Mouse (Mus musculus) hindbrain, embryonic 12.5 days (tissue): ENCODE measurements at regions not wholly inside any gene's neighbourhood (a gene's known extent, or its start where the extent isn't known, plus 50 kb on each side); places are given as distances from the start of the nearest gene placed in this dataset.

Experiments used
- ATAC-seq: fragments of 200-750 bp; cut with Nextera tagmentation; 2 replicates; pipeline ENCODE4 v1.8.0; 2017; ENCODE audit warnings: moderate TSS enrichment; ENCODE audit not compliant: low FRiP score
- H3K27ac ChIP-seq: fragments of 300-500 bp; sonication (generic); 2 replicates; pipeline ENCODE4 v1.5.1; 2016; ENCODE audit warnings: mild to moderate bottlenecking
- H3K27me3 ChIP-seq: fragments of 300-500 bp; sonication (generic); 2 replicates; pipeline ENCODE4 v1.6.1; 2016; ENCODE audit warnings: mild to moderate bottlenecking
- H3K36me3 ChIP-seq: fragments of 300-500 bp; sonication (generic); 2 replicates; pipeline ENCODE4 v1.6.1; 2016; ENCODE audit warnings: mild to moderate bottlenecking
- H3K4me1 ChIP-seq: fragments of 300-500 bp; sonication (generic); 2 replicates; pipeline ENCODE4 v1.6.1; 2016
- H3K4me2 ChIP-seq: fragments of 300-500 bp; sonication (generic); replicated peaks from 2 replicates; pipeline ENCODE4 v1.6.1; 2016; ENCODE audit warnings: mild to moderate bottlenecking
- H3K4me3 ChIP-seq: fragments of 300-500 bp; sonication (generic); 2 replicates; pipeline ENCODE4 v1.5.1; 2016; ENCODE audit warnings: mild to moderate bottlenecking
- H3K9ac ChIP-seq: fragments of 300-500 bp; sonication (generic); 2 replicates; pipeline ENCODE4 v1.6.1; 2016; ENCODE audit warnings: mild to moderate bottlenecking, moderate library complexity
- H3K9me3 ChIP-seq: fragments of 300-500 bp; sonication (generic); replicated peaks from 2 replicates; pipeline ENCODE4 v1.6.1; 2016; ENCODE audit warnings: mild to moderate bottlenecking
- WGBS: fragments of 180-500 bp; shearing (Covaris S2); methylation state at CpG from one replicate; pipeline ENCODE4 v1.1.7; 2016; 5-methylcytosine and 5-hydroxymethylcytosine counted together

- no peak for ATAC-seq
- H3K4me1 ChIP-seq: peaks cover 49% of the 10 kb centered on the region
- no peaks in the 10 kb centered on the region for H3K9me3 ChIP-seq
Measured at GRCm38 (mm10) chr2:170222819-170223218, 74.9 kb upstream of the Zfp217 start.

DNA sequence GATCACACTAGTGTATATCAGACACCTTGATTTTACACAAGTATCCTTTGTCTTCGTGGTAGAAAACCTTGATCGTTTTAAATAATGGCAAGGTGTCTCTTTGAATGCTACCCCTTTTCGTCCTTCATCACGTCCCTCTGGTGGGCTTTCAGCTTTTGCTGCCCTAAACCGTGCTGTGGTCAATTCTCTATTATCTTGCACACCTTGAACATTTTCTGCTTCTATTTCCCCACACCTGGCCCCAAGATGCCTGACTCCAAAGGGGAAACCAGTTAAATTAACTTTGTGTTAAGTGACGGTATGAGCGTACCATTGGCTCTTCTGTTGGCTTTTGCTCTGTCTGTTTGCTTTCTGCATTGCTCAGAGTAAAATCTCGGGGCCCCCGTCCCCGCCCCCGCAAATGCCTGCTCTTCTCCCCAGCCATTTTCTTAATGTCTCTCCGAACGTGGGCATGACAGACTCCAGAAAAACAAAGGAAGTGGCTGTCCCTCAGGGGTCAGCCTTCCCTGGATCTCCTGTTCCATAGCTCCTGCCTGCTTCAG is 74.2 kb upstream of the Zfp217 start:
- no peaks in the 10 kb centered on the region for H3K36me3 ChIP-seq
- H3K4me2 ChIP-seq: peak overlapping the region; percentile 58
- H3K4me3 ChIP-seq: no peak overlapping the region
- no peak overlapping the region for H3K9ac ChIP-seq
- 10% methylated on average over 13 of the region's 13 CpGs for WGBS
- H3K27me3 ChIP-seq: no peaks in the 10 kb centered on the region
- ATAC-seq: no peak
- no peaks in the 10 kb centered on the region for H3K9me3 ChIP-seq
- peak overlapping the region; percentile 70 for H3K27ac ChIP-seq
- H3K4me1 ChIP-seq: peaks cover 52% of the 10 kb centered on the region

More at GRCm38 (mm10) chr2:170222819-170223218, 74.9 kb upstream of the Zfp217 start:
- H3K27ac ChIP-seq: peak overlapping the region; percentile 70
- H3K36me3 ChIP-seq: no peaks in the 10 kb centered on the region
- H3K4me2 ChIP-seq: peak overlapping the region; percentile 58
- no peak overlapping the region for H3K4me3 ChIP-seq
- no peak overlapping the region for H3K9ac ChIP-seq
- WGBS: under 1% methylated on average over 6 of the region's 6 CpGs
- H3K27me3 ChIP-seq: no peaks in the 10 kb centered on the region

GRCm38 (mm10) chr2:170220871-170221369 is 73.0 kb upstream of the Zfp217 start:
- WGBS: under 1% methylated on average over 20 of the region's 20 CpGs
- ATAC-seq: no peak
- Histone ChIP-seq H3K4me3 (peak overlapping the region; percentile 24), H3K9me3 (no peaks in the 10 kb centered on the region), H3K27ac (peak overlapping the region; percentile 96), H3K9ac (peak overlapping the region; percentile 42), H3K4me1 (peaks cover 52% of the 10 kb centered on the region), H3K4me2 (peak overlapping the region; percentile 58), H3K36me3 (no peaks in the 10 kb centered on the region), H3K27me3 (no peaks in the 10 kb centered on the region)

- Histone ChIP-seq H3K9me3 (no peaks in the 10 kb centered on the region), H3K4me1 (peaks cover 52% of the 10 kb centered on the region), H3K36me3 (no peaks in the 10 kb centered on the region), H3K4me2 (peak overlapping the region; percentile 58), H3K9ac (no peak overlapping the region; the same call in 1 of the 2 replicates), H3K4me3 (peak overlapping the region; percentile 24), H3K27ac (peak overlapping the region; percentile 96), H3K27me3 (no peaks in the 10 kb centered on the region)
- 3% methylated on average over 11 of the region's 11 CpGs for WGBS
- ATAC-seq: no peak
Measured at GRCm38 (mm10) chr2:170220443-170220842, 72.5 kb upstream of the Zfp217 start.

GRCm38 (mm10) chr2:170219611-170220401 is 71.9 kb upstream of the Zfp217 start:
- Histone ChIP-seq H3K36me3 (no peaks in the 10 kb centered on the region), H3K4me1 (peaks cover 52% of the 10 kb centered on the region), H3K27ac (peak overlapping the region; percentile 96), H3K9me3 (no peaks in the 10 kb centered on the region; the same call in 1 of the 2 replicates), H3K27me3 (no peaks in the 10 kb centered on the region), H3K9ac (peak overlapping the region; percentile 51), H3K4me3 (peak overlapping the region; percentile 30), H3K4me2 (peak overlapping the region; percentile 58)
- peak; percentile 6; the same call in 1 of the 2 replicates for ATAC-seq
- WGBS: 1% methylated on average over 20 of the region's 20 CpGs

DNA sequence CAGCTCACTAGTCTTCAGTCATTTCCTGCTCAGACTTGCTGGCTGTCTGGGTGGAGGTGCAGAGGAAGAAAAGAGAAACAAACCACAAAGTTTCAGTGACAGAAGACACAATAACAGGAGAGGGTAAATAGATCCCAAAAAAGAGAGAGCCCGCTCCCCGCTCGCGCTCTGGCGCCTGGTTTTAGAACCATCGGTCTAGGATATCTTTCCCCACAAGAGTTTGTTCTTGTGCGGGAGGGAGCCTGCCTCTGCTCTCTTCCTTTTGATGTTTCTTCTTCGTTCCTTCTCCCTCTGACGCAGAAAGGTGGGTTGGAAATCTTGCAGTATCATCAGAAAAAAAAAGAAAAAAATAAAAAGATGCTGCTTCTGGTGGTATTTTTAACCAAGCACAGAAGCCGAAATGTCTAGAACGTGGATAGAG is 71.3 kb upstream of the Zfp217 start:
- Histone ChIP-seq H3K4me2 (peak overlapping the region; percentile 58), H3K9ac (peak overlapping the region; percentile 51), H3K27me3 (no peaks in the 10 kb centered on the region), H3K27ac (peak overlapping the region; percentile 96), H3K4me3 (peak overlapping the region; percentile 30), H3K4me1 (peaks cover 52% of the 10 kb centered on the region), H3K36me3 (no peaks in the 10 kb centered on the region), H3K9me3 (no peaks in the 10 kb centered on the region; the same call in 1 of the 2 replicates)
- under 1% methylated on average over 11 of the region's 11 CpGs for WGBS
- ATAC-seq: no peak; the same call in 1 of the 2 replicates

DNA sequence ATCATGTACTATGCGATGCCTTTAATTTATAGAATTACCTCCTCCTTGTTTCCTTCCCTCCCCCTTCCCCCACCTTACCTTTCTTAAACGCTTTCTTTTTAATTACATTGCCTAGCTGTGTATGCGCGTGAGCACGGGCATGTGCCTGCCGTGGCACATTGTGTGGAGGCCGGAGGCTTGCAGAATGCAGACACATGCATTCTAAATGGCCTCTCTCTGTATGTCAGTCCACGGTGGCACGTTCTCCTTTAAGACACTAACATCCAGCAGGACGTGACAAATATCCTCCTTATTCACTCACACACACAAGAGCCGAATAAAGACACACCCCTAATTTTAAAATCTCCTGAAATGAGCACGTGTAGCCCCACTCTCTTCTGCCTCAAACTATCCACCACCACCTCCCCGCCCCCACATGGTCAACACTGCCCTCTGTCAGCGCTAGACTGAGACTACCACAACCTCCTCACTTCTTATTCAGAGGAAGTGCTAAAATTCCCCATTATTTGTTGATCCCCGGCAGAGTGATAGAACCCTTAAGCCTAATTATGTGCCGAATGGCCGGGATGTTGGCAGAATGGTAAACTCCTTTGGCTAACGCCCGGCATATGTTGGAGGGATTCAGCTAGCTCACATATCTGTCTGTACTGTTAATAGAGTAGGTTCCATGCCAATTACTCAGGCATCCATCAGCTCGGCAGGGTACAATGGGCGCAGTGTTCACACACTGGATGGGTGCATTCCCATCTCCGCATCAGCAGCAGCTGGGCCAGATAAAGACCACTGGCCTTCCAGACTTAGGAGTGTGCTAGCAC is 70.5 kb upstream of the Zfp217 start:
- H3K27ac ChIP-seq: peak overlapping the region; percentile 96
- WGBS: 4% methylated on average over 22 of the region's 22 CpGs
- H3K9me3 ChIP-seq: no peaks in the 10 kb centered on the region; the same call in 1 of the 2 replicates
- peaks cover 52% of the 10 kb centered on the region for H3K4me1 ChIP-seq
- H3K27me3 ChIP-seq: no peaks in the 10 kb centered on the region
- no peaks in the 10 kb centered on the region for H3K36me3 ChIP-seq
- H3K4me3 ChIP-seq: peak overlapping the region; percentile 30
- peak; percentile 92 for ATAC-seq
- H3K9ac ChIP-seq: peak overlapping the region; percentile 51
- peak overlapping the region; percentile 58 for H3K4me2 ChIP-seq

GRCm38 (mm10) chr2:170216311-170216710 is 68.4 kb upstream of the Zfp217 start:
- H3K4me1 ChIP-seq: peaks cover 37% of the 10 kb centered on the region
- WGBS: 89% methylated on average over 7 of the region's 7 CpGs
- ATAC-seq: no peak
- H3K36me3 ChIP-seq: no peaks in the 10 kb centered on the region
- H3K27ac ChIP-seq: no peak overlapping the region
- no peak overlapping the region for H3K4me2 ChIP-seq
- H3K27me3 ChIP-seq: no peaks in the 10 kb centered on the region
- no peak overlapping the region for H3K9ac ChIP-seq
- no peak overlapping the region for H3K4me3 ChIP-seq
- H3K9me3 ChIP-seq: no peaks in the 10 kb centered on the region; the same call in 1 of the 2 replicates

GRCm38 (mm10) chr2:170209121-170209520 is 61.2 kb upstream of the Zfp217 start:
- H3K9ac ChIP-seq: no peak overlapping the region
- no peak overlapping the region for H3K27ac ChIP-seq
- ATAC-seq: no peak
- no peak overlapping the region for H3K4me3 ChIP-seq
- H3K9me3 ChIP-seq: no peaks in the 10 kb centered on the region
- H3K27me3 ChIP-seq: no peaks in the 10 kb centered on the region; the same call in 1 of the 2 replicates
- H3K4me2 ChIP-seq: no peak overlapping the region
- no peaks in the 10 kb centered on the region for H3K36me3 ChIP-seq
- peaks cover 28% of the 10 kb centered on the region for H3K4me1 ChIP-seq
- 81% methylated on average over 12 of the region's 12 CpGs for WGBS

- WGBS: 86% methylated on average over 7 of the region's 7 CpGs
- no peaks in the 10 kb centered on the region for H3K36me3 ChIP-seq
- H3K9me3 ChIP-seq: no peaks in the 10 kb centered on the region
- H3K4me1 ChIP-seq: peaks cover 28% of the 10 kb centered on the region
- no peak for ATAC-seq
- H3K9ac ChIP-seq: no peak overlapping the region
- no peak overlapping the region for H3K4me2 ChIP-seq
- no peaks in the 10 kb centered on the region; the same call in 1 of the 2 replicates for H3K27me3 ChIP-seq
- H3K27ac ChIP-seq: no peak overlapping the region
- no peak overlapping the region for H3K4me3 ChIP-seq
Measured at GRCm38 (mm10) chr2:170207878-170208277, 60.0 kb upstream of the Zfp217 start.

- Histone ChIP-seq H3K27ac (no peak overlapping the region), H3K4me1 (peaks cover 28% of the 10 kb centered on the region), H3K27me3 (no peaks in the 10 kb centered on the region; the same call in 1 of the 2 replicates), H3K9me3 (no peaks in the 10 kb centered on the region), H3K4me2 (no peak overlapping the region), H3K9ac (no peak overlapping the region), H3K4me3 (no peak overlapping the region), H3K36me3 (no peaks in the 10 kb centered on the region)
- 87% methylated on average over 6 of the region's 6 CpGs for WGBS
- no peak for ATAC-seq
Measured at GRCm38 (mm10) chr2:170207395-170207794, 59.5 kb upstream of the Zfp217 start.

DNA sequence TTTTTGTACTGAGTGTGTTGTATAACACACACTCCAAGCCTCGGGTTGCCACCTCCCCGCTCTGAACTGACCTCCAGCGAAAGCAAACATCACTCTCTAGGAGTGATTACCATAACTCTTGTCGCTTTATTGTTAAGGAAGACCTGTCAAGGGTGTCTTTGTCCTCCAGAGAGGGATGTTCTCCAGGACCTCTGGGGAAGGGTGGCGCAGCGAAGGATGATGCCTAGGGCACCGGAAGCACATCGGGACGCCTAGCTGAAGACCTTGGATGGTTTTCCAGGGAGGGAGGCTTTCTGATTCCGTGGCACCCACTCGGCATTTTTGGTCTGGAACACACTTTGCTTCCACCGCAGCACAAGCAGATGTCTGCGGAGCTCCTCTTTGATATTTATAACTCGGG is 59.0 kb upstream of the Zfp217 start:
- Histone ChIP-seq H3K9me3 (no peaks in the 10 kb centered on the region), H3K9ac (no peak overlapping the region), H3K36me3 (no peaks in the 10 kb centered on the region), H3K4me3 (no peak overlapping the region), H3K4me2 (0 out of 2 replicates have a peak overlapping the region, but pooled peaks have one; percentile 56), H3K27me3 (no peaks in the 10 kb centered on the region; the same call in 1 of the 2 replicates), H3K27ac (no peak overlapping the region), H3K4me1 (peaks cover 28% of the 10 kb centered on the region)
- no peak for ATAC-seq
- 47% methylated on average over 14 of the region's 14 CpGs for WGBS
